Mouse (Mus musculus): ENCODE data around the gene Prr5l. TPM values are rescaled to one million over a fixed set of nuclear protein-coding genes. Genes with fewer than 3 reads are reported as not detected.

The Prr5l gene
- polyA plus RNA-seq, 1 experiment from 2014 or later: 50.6 TPM

GRCm38 (mm10) chr2:101717162-101717561, 165.7 kb downstream of the Prr5l start:
- Histone ChIP-seq H3K36me3 (peaks cover 40% of the 10 kb centered on the region), H3K9ac (replicated peaks) (no peak overlapping the region), H3K4me3 (replicated peaks) (no peak overlapping the region), H3K9me3 (no peaks in the 10 kb centered on the region), H3K4me1 (replicated peaks) (no peaks in the 10 kb centered on the region), H3K27me3 (no peaks in the 10 kb centered on the region), H3K27ac (no peak overlapping the region), H3K4me2 (no peak overlapping the region)
- no peak for ATAC-seq (ENCODE audit: insufficient number of reproducible peaks, insufficient read depth, low FRiP score, low TSS enrichment, low read depth)
- 94% methylated on average over 13 of the region's 13 CpGs for WGBS

GRCm38 (mm10) chr2:101715650-101716323, 167.0 kb downstream of the Prr5l start:
- H3K4me3 ChIP-seq (replicated peaks): no peak overlapping the region
- H3K9me3 ChIP-seq: no peaks in the 10 kb centered on the region
- H3K4me2 ChIP-seq: no peak overlapping the region
- peaks cover 34% of the 10 kb centered on the region for H3K36me3 ChIP-seq
- no peak overlapping the region for H3K9ac ChIP-seq (replicated peaks)
- no peaks in the 10 kb centered on the region; the same call in 1 of the 2 replicates for H3K4me1 ChIP-seq (replicated peaks)
- WGBS: 88% methylated on average over 8 of the region's 8 CpGs
- no peaks in the 10 kb centered on the region for H3K27me3 ChIP-seq
- no peak overlapping the region for H3K27ac ChIP-seq
- no peak for ATAC-seq (ENCODE audit: insufficient number of reproducible peaks, insufficient read depth, low FRiP score, low TSS enrichment, low read depth)

- H3K9me3 ChIP-seq: no peaks in the 10 kb centered on the region
- H3K27me3 ChIP-seq: no peaks in the 10 kb centered on the region
- no peak overlapping the region for H3K27ac ChIP-seq
- H3K4me2 ChIP-seq: no peak overlapping the region
- 89% methylated on average over 3 of the region's 3 CpGs for WGBS
- peaks cover 13% of the 10 kb centered on the region for H3K36me3 ChIP-seq
- no peak overlapping the region for H3K9ac ChIP-seq (replicated peaks)
- no peak overlapping the region for H3K4me3 ChIP-seq (replicated peaks)
- no peak for ATAC-seq (ENCODE audit: insufficient number of reproducible peaks, insufficient read depth, low FRiP score, low TSS enrichment, low read depth)
- H3K4me1 ChIP-seq (replicated peaks): peaks cover 7% of the 10 kb centered on the region
Observed at GRCm38 (mm10) chr2:101711608-101712007, 171.2 kb downstream of the Prr5l start.

GRCm38 (mm10) chr2:101705941-101706485, 176.8 kb downstream of the Prr5l start:
- ATAC-seq (ENCODE audit: insufficient number of reproducible peaks, insufficient read depth, low FRiP score, low TSS enrichment, low read depth): no peak
- Histone ChIP-seq H3K36me3 (peaks cover 2% of the 10 kb centered on the region; the same call in 1 of the 2 replicates), H3K4me3 (replicated peaks) (no peak overlapping the region), H3K9ac (replicated peaks) (no peak overlapping the region), H3K4me1 (replicated peaks) (peaks cover 24% of the 10 kb centered on the region), H3K27ac (no peak overlapping the region), H3K4me2 (no peak overlapping the region), H3K9me3 (no peaks in the 10 kb centered on the region), H3K27me3 (no peaks in the 10 kb centered on the region)
- WGBS: 36% methylated on average over 5 of the region's 5 CpGs

DNA sequence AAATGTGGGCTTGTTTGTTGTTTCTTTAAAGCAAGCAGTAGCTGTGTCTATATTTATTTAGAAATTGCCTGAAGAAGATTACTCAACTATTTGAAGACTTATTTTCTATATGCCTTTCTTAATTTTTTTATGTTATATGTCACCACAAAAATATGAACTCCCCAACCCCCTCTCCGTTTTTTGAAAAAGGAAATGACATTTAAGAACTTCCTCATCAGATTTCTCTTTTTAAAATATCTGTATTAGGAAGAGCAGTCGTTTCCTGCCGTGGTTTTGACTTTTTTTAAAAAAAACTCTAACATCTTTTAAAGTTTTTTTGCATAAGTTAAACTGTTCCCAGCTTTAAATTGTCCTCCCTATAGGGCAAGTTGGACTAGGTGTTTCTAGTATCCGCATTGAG, 183.5 kb downstream of the Prr5l start:
- Histone ChIP-seq H3K36me3 (peaks cover 52% of the 10 kb centered on the region), H3K9me3 (no peaks in the 10 kb centered on the region), H3K9ac (replicated peaks) (no peak overlapping the region), H3K4me1 (replicated peaks) (peaks cover 11% of the 10 kb centered on the region; the same call in 1 of the 2 replicates), H3K4me2 (no peak overlapping the region), H3K27me3 (no peaks in the 10 kb centered on the region), H3K4me3 (replicated peaks) (no peak overlapping the region), H3K27ac (no peak overlapping the region)
- 93% methylated on average over 4 of the region's 4 CpGs for WGBS
- no peak for ATAC-seq (ENCODE audit: insufficient number of reproducible peaks, insufficient read depth, low FRiP score, low TSS enrichment, low read depth)

GRCm38 (mm10) chr2:101695584-101695983, 187.2 kb downstream of the Prr5l start:
- H3K27ac ChIP-seq: no peak overlapping the region
- peaks cover 3% of the 10 kb centered on the region; the same call in 1 of the 2 replicates for H3K4me1 ChIP-seq (replicated peaks)
- no peak overlapping the region for H3K4me3 ChIP-seq (replicated peaks)
- H3K4me2 ChIP-seq: no peak overlapping the region
- H3K9ac ChIP-seq (replicated peaks): no peak overlapping the region
- no peaks in the 10 kb centered on the region for H3K27me3 ChIP-seq
- peaks cover 73% of the 10 kb centered on the region for H3K36me3 ChIP-seq
- H3K9me3 ChIP-seq: no peaks in the 10 kb centered on the region
- no peak for ATAC-seq (ENCODE audit: insufficient number of reproducible peaks, insufficient read depth, low FRiP score, low TSS enrichment, low read depth)
- WGBS: 86% methylated on average over 7 of the region's 7 CpGs

DNA sequence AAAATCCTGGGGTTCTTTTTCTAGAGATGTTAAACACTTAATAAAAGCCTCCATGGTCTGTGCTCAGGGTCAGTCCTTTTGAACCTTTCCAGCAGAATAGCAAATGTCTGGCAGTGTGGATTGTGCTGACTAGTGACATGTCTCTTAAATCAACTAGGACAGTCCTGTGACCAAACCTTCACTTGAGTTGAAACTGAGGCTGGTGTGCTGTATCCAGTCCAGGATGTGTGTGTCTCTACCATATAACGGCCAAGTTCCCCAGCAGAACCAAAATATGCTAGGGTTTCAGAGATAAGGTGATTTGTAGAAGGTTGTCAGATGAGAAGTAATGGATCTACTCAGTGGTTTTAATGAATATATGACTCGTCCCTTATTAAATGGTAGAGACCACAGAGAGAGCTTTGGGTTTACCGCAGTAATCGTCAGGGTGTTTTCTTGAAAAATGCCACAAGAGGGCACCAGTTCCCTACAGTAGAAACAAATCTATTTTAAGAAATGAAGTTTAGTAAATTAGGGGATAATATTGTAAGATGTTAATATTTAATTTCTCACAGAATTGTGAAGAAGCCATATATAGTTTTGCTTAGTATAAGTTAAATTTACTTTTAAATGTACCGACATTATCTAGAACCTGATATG, 189.1 kb downstream of the Prr5l start:
- Histone ChIP-seq H3K36me3 (peaks cover 74% of the 10 kb centered on the region), H3K27ac (no peak overlapping the region), H3K4me2 (no peak overlapping the region), H3K9me3 (no peaks in the 10 kb centered on the region), H3K9ac (replicated peaks) (no peak overlapping the region), H3K4me3 (replicated peaks) (no peak overlapping the region), H3K27me3 (no peaks in the 10 kb centered on the region), H3K4me1 (replicated peaks) (no peaks in the 10 kb centered on the region)
- ATAC-seq (ENCODE audit: insufficient number of reproducible peaks, insufficient read depth, low FRiP score, low TSS enrichment, low read depth): no peak
- 62% methylated on average over 5 of the region's 5 CpGs for WGBS

- no peak overlapping the region for H3K27ac ChIP-seq
- WGBS: 84% methylated on average over 4 of the region's 4 CpGs
- H3K27me3 ChIP-seq: no peaks in the 10 kb centered on the region
- H3K4me2 ChIP-seq: no peak overlapping the region
- peaks cover 70% of the 10 kb centered on the region for H3K36me3 ChIP-seq
- H3K4me3 ChIP-seq (replicated peaks): no peak overlapping the region
- ATAC-seq (ENCODE audit: insufficient number of reproducible peaks, insufficient read depth, low FRiP score, low TSS enrichment, low read depth): no peak
- H3K9ac ChIP-seq (replicated peaks): no peak overlapping the region
- no peaks in the 10 kb centered on the region for H3K4me1 ChIP-seq (replicated peaks)
- H3K9me3 ChIP-seq: no peaks in the 10 kb centered on the region
Observed at GRCm38 (mm10) chr2:101693043-101693442, 189.8 kb downstream of the Prr5l start.

GRCm38 (mm10) chr2:101690252-101690827, 192.5 kb downstream of the Prr5l start:
- H3K9me3 ChIP-seq: no peaks in the 10 kb centered on the region
- no peak overlapping the region for H3K4me3 ChIP-seq (replicated peaks)
- H3K27ac ChIP-seq: no peak overlapping the region
- no peak overlapping the region for H3K4me2 ChIP-seq
- peaks cover 64% of the 10 kb centered on the region for H3K36me3 ChIP-seq
- no peak for ATAC-seq (ENCODE audit: insufficient number of reproducible peaks, insufficient read depth, low FRiP score, low TSS enrichment, low read depth)
- H3K27me3 ChIP-seq: no peaks in the 10 kb centered on the region
- 91% methylated on average over 9 of the region's 9 CpGs for WGBS
- no peak overlapping the region for H3K9ac ChIP-seq (replicated peaks)
- H3K4me1 ChIP-seq (replicated peaks): no peaks in the 10 kb centered on the region

DNA sequence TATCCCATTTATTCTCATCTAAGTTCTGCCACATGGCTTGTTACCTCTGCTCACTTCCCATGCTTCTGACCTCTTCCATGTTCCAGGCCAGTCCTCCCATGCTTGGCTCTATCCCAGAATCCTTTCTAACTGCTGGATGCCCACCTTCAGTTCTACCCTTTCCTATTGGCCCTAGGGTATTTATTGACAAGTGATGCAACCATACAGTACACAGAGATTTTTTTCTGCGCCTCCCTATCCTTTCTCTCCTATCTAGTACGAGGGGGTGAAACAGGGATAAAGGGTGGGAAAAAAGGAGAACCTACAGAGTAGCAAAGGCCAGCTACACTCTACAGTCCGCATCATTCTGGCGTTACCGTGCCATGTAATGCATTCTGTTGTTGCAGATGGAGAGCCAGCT, 194.8 kb downstream of the Prr5l start:
- WGBS: 95% methylated on average over 5 of the region's 5 CpGs
- peaks cover 69% of the 10 kb centered on the region for H3K36me3 ChIP-seq
- no peak for ATAC-seq (ENCODE audit: insufficient number of reproducible peaks, insufficient read depth, low FRiP score, low TSS enrichment, low read depth)

GRCm38 (mm10) chr2:101684421-101684820, 198.4 kb downstream of the Prr5l start:
- Histone ChIP-seq H3K4me3 (replicated peaks) (no peak overlapping the region), H3K9ac (replicated peaks) (no peak overlapping the region), H3K4me2 (no peak overlapping the region), H3K36me3 (peaks cover 43% of the 10 kb centered on the region), H3K27ac (no peak overlapping the region), H3K4me1 (replicated peaks) (peaks cover 2% of the 10 kb centered on the region), H3K27me3 (no peaks in the 10 kb centered on the region), H3K9me3 (no peaks in the 10 kb centered on the region)
- no peak for ATAC-seq (ENCODE audit: insufficient number of reproducible peaks, insufficient read depth, low FRiP score, low TSS enrichment, low read depth)
- WGBS: 94% methylated on average over 12 of the region's 12 CpGs

More for the DNA sequence above, 194.8 kb downstream of the Prr5l start:
- Histone ChIP-seq H3K27me3 (no peaks in the 10 kb centered on the region), H3K27ac (no peak overlapping the region), H3K4me2 (no peak overlapping the region), H3K9ac (replicated peaks) (no peak overlapping the region), H3K4me1 (replicated peaks) (no peaks in the 10 kb centered on the region), H3K9me3 (no peaks in the 10 kb centered on the region), H3K4me3 (replicated peaks) (no peak overlapping the region)

All from limb, embryonic 12.5 days (tissue).